Mouse (Mus musculus) forebrain, embryonic 14.5 days (tissue): ENCODE measurements around the gene Tmem119. TPM values are rescaled to one million over a fixed set of nuclear protein-coding genes. Genes with fewer than 3 reads are reported as not detected.
A peak's percentile ranks its signal among the peaks of the same experiment; 100 is the strongest.

Experiments
- ATAC-seq: fragments of 200-750 bp; cut with Nextera tagmentation; 2 replicates; pipeline ENCODE4 v1.8.0; 2017; ENCODE audit warnings: mild to moderate bottlenecking, moderate library complexity
- DNase-seq: peaks from one replicate; pipeline ENCODE4 v3.0.0-alpha.2; 2015; ENCODE audit warnings: low spot score
- H3K27ac ChIP-seq: fragments of 300-500 bp; sonication (generic); 2 replicates; pipeline ENCODE4 v1.5.1; 2014; ENCODE audit warnings: low read depth, mild to moderate bottlenecking, control low read depth, low read length, moderate library complexity
- H3K27me3 ChIP-seq: fragments of 300-500 bp; sonication (generic); replicated peaks from 2 replicates; pipeline ENCODE4 v1.6.1; 2014; ENCODE audit warnings: low read length, control low read depth, mixed read lengths; ENCODE audit not compliant: control insufficient read depth, insufficient read depth
- H3K36me3 ChIP-seq: fragments of 300-500 bp; sonication (generic); 2 replicates; pipeline ENCODE4 v1.6.1; 2014; ENCODE audit warnings: low read length, control low read depth; ENCODE audit not compliant: control insufficient read depth, insufficient read depth
- H3K4me1 ChIP-seq: fragments of 300-500 bp; sonication (generic); 2 replicates; pipeline ENCODE4 v1.6.1; 2014; ENCODE audit warnings: antibody characterized with exemption, low read length, control low read depth; ENCODE audit not compliant: control insufficient read depth, insufficient read depth
- H3K4me2 ChIP-seq: fragments of 300-500 bp; sonication (generic); 2 replicates; pipeline ENCODE4 v1.6.1; 2014; ENCODE audit warnings: mild to moderate bottlenecking, control low read depth, low read length
- H3K4me3 ChIP-seq: fragments of 300-500 bp; sonication (generic); 2 replicates; pipeline ENCODE4 v1.5.1; 2014; ENCODE audit warnings: low read depth, low read length, control low read depth
- H3K9ac ChIP-seq: fragments of 300-500 bp; sonication (generic); 2 replicates; pipeline ENCODE4 v1.6.1; 2014; ENCODE audit warnings: mild to moderate bottlenecking, low read length, control low read depth, moderate library complexity
- H3K9me3 ChIP-seq: fragments of 300-500 bp; sonication (generic); replicated peaks from 2 replicates; pipeline ENCODE4 v1.6.1; 2016; ENCODE audit warnings: low read length, control low read depth, mixed read lengths; ENCODE audit not compliant: control insufficient read depth
- WGBS: fragments of 180-500 bp; shearing (Covaris S2); extraction: QIAGEN DNeasy Blood & Tissue Kit; methylation state at CpG from one replicate; pipeline ENCODE4 v1.1.7; 2014; 5-methylcytosine and 5-hydroxymethylcytosine counted together
- polyA plus RNA-seq: library from polyadenylated mRNA; unstranded; fragments of >200 nt; fragmentation: Nextera tagmentation; extraction: Ambion mirVana; gene quantifications from 2 replicates; pipeline ENCODE4 v1.2.1, GENCODE M21; 2014

Tmem119 gene
- polyA plus RNA-seq, 1 experiment from 2014 or later, result 3.3 TPM

DNA sequence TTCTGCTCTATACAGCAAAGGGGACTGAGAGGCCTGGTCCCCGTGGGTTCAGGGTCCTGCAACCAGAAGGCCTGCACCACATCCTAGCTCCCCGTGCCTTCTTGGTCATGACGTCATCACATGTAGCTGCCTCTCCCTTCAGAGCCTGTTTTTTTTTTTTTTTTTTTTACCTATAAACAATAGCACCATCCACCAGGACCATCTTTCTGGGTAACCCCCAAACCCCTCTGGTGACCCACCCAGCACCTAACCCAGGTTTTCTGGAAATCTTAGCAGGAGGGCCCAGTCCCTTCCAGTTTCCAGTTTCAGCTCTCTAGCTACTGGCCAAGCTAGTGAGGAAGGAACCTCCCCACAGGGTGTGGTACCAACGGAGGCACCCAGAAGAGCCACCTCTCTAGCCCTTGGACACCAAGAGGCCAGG, 27.7 kb upstream of the Tmem119 start:
- Histone ChIP-seq H3K27ac (no peak overlapping the region), H3K4me1 (no peaks in the 10 kb centered on the region), H3K4me3 (no peak overlapping the region), H3K4me2 (no peak overlapping the region), H3K27me3 (no peaks in the 10 kb centered on the region), H3K9ac (no peak overlapping the region), H3K36me3 (no peaks in the 10 kb centered on the region), H3K9me3 (no peaks in the 10 kb centered on the region)
- DNase-seq, result no peak
- ATAC-seq, result no peak
- WGBS, result 58% methylated on average over 4 of the region's 4 CpGs

DNA sequence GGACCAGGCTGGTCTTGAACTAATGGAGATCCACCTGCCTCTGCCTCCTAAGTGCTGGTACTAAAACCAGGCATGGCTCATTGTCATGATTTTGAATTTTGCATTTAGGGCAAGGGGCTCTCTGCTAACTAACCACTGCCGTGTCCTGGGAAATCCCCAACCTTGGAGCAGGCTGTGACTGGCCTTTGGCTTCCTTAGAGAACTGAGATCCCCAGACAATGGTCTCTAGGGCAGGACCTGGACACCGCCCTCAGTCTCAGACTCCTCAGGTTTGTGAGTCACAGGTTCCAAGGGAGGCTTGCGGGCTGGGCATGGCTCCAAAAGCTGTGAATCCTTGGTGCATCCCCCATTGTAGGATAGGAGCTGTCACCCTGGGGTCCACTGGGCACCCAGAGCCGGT, 26.3 kb upstream of the Tmem119 start:
- Histone ChIP-seq H3K9me3 (no peaks in the 10 kb centered on the region), H3K27me3 (no peaks in the 10 kb centered on the region), H3K4me3 (no peak overlapping the region), H3K4me2 (no peak overlapping the region), H3K27ac (no peak overlapping the region), H3K36me3 (no peaks in the 10 kb centered on the region), H3K4me1 (no peaks in the 10 kb centered on the region), H3K9ac (no peak overlapping the region)
- DNase-seq (no peak), ATAC-seq (no peak)
- WGBS, result 91% methylated on average over 4 of the region's 4 CpGs

GRCm38 (mm10) chr5:113825558-113825957, 25.2 kb upstream of the Tmem119 start:
- no peak overlapping the region for H3K4me2 ChIP-seq
- H3K27ac ChIP-seq, result no peak overlapping the region
- no peaks in the 10 kb centered on the region for H3K9me3 ChIP-seq
- no peaks in the 10 kb centered on the region for H3K27me3 ChIP-seq
- no peak overlapping the region for H3K9ac ChIP-seq
- 84% methylated on average over 7 of the region's 7 CpGs for WGBS
- no peaks in the 10 kb centered on the region for H3K36me3 ChIP-seq
- H3K4me3 ChIP-seq, result no peak overlapping the region
- ATAC-seq (no peak), DNase-seq (no peak)
- H3K4me1 ChIP-seq, result no peaks in the 10 kb centered on the region

- 88% methylated on average over 4 of the region's 4 CpGs for WGBS
- no peak overlapping the region for H3K4me3 ChIP-seq
- H3K9ac ChIP-seq, result no peak overlapping the region
- no peak for DNase-seq
- no peaks in the 10 kb centered on the region for H3K9me3 ChIP-seq
- no peak overlapping the region for H3K4me2 ChIP-seq
- no peaks in the 10 kb centered on the region for H3K36me3 ChIP-seq
- H3K27me3 ChIP-seq, result no peaks in the 10 kb centered on the region
- no peak for ATAC-seq
- no peak overlapping the region for H3K27ac ChIP-seq
- no peaks in the 10 kb centered on the region for H3K4me1 ChIP-seq
Measured at GRCm38 (mm10) chr5:113824228-113824627, 23.9 kb upstream of the Tmem119 start.

GRCm38 (mm10) chr5:113818572-113818971, 18.3 kb upstream of the Tmem119 start:
- Histone ChIP-seq H3K27me3 (no peaks in the 10 kb centered on the region), H3K4me3 (no peak overlapping the region), H3K4me2 (no peak overlapping the region), H3K4me1 (no peaks in the 10 kb centered on the region), H3K9ac (no peak overlapping the region), H3K27ac (no peak overlapping the region), H3K36me3 (no peaks in the 10 kb centered on the region), H3K9me3 (no peaks in the 10 kb centered on the region)
- DNase-seq (peak; percentile 54), ATAC-seq (no peak)
- 67% methylated on average over 14 of the region's 14 CpGs for WGBS

DNA sequence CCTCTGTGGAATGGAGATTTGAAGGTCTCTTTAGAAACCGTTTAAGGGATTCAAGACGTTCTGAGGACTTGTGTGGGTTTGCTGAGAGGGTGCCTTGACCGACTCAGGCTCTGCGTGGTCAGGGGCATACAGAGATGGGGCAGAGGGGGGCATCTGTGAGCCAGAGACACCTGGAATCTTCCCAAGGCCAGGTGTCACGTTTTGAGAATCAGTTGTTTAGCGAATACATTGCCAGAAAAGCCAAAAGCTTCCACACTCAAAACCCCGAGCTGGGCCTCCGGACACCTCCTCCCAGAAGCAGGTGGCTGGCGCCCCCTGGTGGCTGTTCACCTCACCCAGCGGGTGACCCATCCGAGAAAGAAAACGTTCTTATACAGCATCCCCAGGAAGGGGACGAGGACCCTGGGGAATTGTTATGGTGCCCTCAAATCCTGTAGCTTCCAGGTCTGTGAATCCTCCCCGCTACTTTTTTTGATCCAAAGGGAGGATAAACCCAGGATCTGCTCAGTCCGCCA, 15.4 kb upstream of the Tmem119 start:
- peak; percentile 78 for DNase-seq
- WGBS, result 12% methylated on average over 15 of the region's 15 CpGs
- Histone ChIP-seq H3K4me2 (no peak overlapping the region; the same call in 1 of the 2 replicates), H3K27me3 (no peaks in the 10 kb centered on the region), H3K9me3 (no peaks in the 10 kb centered on the region), H3K4me3 (no peak overlapping the region), H3K27ac (no peak overlapping the region), H3K36me3 (no peaks in the 10 kb centered on the region), H3K4me1 (no peaks in the 10 kb centered on the region), H3K9ac (no peak overlapping the region; the same call in 1 of the 2 replicates)
- ATAC-seq, result peak; percentile 48; the same call in 1 of the 2 replicates

- no peak overlapping the region for H3K4me2 ChIP-seq
- no peak for ATAC-seq
- no peak overlapping the region for H3K27ac ChIP-seq
- no peaks in the 10 kb centered on the region for H3K27me3 ChIP-seq
- DNase-seq, result no peak
- 54% methylated on average over 11 of the region's 11 CpGs for WGBS
- no peak overlapping the region for H3K4me3 ChIP-seq
- no peak overlapping the region for H3K9ac ChIP-seq
- no peaks in the 10 kb centered on the region for H3K9me3 ChIP-seq
- H3K36me3 ChIP-seq, result no peaks in the 10 kb centered on the region
- H3K4me1 ChIP-seq, result no peaks in the 10 kb centered on the region
Measured at GRCm38 (mm10) chr5:113815041-113815389, 14.7 kb upstream of the Tmem119 start.

DNA sequence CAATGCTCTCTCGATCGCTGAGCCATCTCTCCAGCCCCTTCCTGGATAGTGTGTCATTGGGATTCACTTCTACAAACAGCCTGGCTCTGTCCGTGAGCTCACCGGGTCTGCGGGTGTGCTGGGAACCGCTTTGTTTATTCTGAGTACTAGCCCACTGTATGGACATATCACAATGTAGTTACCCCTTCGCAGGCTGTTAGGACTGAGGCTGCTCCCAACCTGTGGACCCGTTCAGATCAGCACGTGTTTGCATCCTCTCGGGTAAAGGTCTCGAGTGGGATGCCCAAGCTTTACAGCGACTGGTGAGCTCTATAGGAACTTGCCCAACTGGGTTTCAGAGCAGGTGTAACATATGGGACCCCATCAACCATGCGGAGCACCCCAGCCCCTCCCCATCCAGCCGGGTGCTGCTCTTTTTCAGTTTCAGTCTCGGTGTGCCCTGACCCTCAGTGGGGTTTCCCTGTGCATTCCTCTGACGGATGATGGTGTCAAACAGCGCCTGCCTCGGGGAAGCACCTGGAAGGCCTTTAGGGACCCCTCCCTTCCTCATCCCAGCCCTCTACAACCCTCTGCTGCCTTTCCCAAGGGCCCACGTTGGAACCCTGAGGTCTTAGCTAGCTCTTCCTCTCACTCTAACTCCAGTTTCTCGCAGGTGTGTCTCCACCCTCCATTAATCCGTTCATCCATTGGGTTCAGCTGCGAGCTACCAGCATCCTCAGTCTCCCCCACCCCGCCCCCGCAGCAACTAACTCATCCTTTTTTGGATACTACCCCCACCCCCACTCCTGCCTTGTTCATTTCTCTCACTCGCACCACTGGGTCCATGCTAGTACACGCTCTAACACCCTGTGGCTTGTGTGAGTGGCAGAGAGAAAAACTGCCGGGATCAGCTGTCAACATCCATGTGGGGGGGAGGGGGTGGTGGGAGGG, 14.1 kb upstream of the Tmem119 start:
- DNase-seq, result no peak
- H3K36me3 ChIP-seq, result no peaks in the 10 kb centered on the region
- H3K27me3 ChIP-seq, result no peaks in the 10 kb centered on the region
- H3K27ac ChIP-seq, result no peak overlapping the region
- no peaks in the 10 kb centered on the region for H3K4me1 ChIP-seq
- H3K4me3 ChIP-seq, result no peak overlapping the region
- no peak overlapping the region for H3K9ac ChIP-seq
- ATAC-seq, result no peak
- 37% methylated on average over 27 of the region's 27 CpGs for WGBS
- H3K9me3 ChIP-seq, result no peaks in the 10 kb centered on the region
- no peak overlapping the region for H3K4me2 ChIP-seq

DNA sequence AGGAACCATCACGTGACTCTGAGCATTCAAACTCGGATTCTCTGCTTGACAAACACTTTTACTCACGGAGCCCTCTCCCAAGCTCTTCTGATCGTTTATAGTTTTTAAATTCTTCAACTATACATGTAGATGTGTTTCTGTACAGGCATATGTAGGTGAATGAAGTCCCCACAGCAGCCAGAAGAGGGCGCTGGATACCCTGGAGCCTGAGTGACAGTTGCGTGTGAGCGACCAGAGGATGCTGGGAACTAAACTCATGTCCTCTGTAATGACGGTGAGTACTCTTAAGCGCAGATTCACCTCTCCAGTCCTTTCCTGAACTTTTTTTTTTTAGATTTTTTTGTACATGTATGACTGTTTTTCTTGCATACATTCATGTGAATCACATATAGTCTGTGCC, 13.3 kb upstream of the Tmem119 start:
- no peaks in the 10 kb centered on the region for H3K27me3 ChIP-seq
- no peak for ATAC-seq
- H3K4me3 ChIP-seq, result no peak overlapping the region
- no peaks in the 10 kb centered on the region for H3K4me1 ChIP-seq
- 26% methylated on average over 9 of the region's 9 CpGs for WGBS
- no peak overlapping the region for H3K4me2 ChIP-seq
- H3K9me3 ChIP-seq, result no peaks in the 10 kb centered on the region
- H3K36me3 ChIP-seq, result no peaks in the 10 kb centered on the region
- no peak overlapping the region for H3K27ac ChIP-seq
- no peak overlapping the region for H3K9ac ChIP-seq
- no peak for DNase-seq
